Mouse (Mus musculus): ENCODE data around the gene 4931417E11Rik.

4931417E11Rik gene

GRCm38 (mm10) chr6:73469567-73469966, at the start of gene 4931417E11Rik:
Gene 4931417E11Rik, minus strand, starts transcription at chr6:73469667.
- DNase-seq (ENCODE audit: low spot score), result no peak

- peak; percentile 49 for DNase-seq (ENCODE audit: low spot score)
These were observed 48.4 kb upstream of the 4931417E11Rik start for GRCm38 (mm10) chr6:73517818-73518396.

DNA sequence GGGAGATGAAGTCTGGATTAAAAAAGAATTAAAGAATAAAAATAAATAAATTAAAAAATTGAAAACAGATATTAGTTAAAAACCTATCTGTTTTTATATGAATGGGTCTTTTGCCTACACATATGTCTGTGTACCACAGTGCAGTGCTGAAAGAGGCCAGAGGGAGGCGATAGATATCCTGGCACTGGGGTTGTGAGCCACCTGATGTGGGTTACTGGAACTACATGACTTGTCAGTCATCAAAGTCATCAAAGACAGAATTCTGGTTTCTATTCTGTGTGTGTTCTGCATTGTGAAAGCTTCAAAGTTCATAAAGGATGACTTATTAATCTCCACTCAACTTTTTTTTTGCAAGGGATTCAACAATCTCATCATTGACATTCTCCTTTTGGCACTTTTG, 43.4 kb upstream of the 4931417E11Rik start:
- no peak for DNase-seq (ENCODE audit: low spot score)

DNA sequence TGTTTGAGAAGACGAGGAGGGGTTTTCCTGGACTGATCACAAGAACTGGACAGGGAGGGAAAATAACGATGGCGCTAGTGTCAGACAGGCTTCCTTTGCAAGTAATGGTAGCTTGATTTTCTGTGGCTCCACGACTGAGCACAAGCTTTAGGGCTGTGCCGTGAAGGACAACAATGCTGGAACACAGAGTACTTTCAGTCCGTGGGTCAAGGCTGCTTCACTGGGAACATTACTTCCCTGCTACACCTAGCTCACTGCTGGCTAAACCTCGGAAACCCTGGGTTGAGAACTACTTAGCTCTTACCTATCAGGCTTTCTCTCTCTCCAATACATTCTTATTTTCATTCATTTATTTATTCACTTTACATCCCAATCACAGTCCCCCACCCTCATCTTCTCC, 30.2 kb upstream of the 4931417E11Rik start:
- no peak for DNase-seq (ENCODE audit: low spot score)

DNA sequence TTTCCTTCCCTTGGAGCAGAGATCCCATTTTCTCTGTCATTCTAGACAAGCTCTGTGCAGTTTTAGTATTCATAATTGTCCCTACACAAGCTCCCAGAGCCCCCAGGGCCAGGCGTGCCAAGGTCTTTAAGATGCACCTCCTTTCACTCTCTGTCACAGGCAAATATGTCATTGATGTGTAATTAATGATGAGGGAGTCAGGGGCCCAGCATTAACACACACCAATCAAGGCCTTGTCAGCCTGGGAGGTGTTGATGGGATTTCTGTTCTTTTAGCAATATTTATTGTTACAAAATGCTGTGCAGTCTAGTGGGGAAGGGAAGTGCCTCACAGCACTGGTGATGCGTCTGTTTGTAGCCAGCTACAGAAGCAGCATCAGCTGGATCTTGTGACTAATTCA, 27.9 kb upstream of the 4931417E11Rik start:
- no peak for DNase-seq (ENCODE audit: low spot score)

DNA sequence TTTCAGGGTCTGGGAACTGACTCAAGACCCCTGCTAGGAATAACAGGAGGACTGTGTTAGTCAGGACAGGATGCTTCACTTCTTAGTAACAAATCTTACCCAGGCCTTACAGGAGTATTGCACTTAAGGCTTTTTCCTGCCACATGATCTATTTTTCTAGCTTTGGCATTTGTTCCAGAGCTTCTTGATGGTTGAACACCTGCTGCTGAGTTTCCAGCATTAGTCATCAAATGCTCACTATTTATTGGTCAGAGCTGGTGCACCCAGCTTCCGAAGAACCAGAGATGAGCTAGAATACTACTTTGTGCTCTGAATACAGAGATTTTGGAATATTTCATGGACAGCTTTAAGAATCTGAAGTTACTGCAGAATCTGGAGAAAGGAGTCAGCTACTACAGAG, 21.1 kb upstream of the 4931417E11Rik start:
- DNase-seq (ENCODE audit: low spot score), result no peak

GRCm38 (mm10) chr6:73485616-73486015, 16.1 kb upstream of the 4931417E11Rik start:
- no peak for DNase-seq (ENCODE audit: low spot score)

- no peak for DNase-seq (ENCODE audit: low spot score)
These were observed 3.4 kb downstream of the 4931417E11Rik start for GRCm38 (mm10) chr6:73466084-73466483.

DNA sequence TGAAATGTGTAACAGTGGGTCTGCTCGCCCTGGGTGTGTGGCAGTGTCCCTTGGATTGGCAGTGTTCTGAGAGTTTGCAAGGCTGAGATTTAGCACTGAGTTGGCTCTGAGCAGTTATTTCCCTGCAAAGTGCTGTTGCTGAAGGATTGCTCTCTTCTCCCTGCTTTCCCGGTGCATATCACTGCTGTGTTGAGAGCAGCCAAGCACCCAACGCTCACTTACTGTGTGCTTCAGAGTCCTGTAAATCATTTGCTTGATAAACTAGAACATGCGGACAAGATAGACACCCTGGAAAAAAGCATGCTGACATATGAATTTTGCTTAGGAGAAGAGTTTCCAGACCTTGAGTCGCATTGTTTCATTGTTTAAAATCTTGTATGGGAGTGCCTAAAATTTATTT, 6.9 kb downstream of the 4931417E11Rik start:
- no peak for DNase-seq (ENCODE audit: low spot score)

GRCm38 (mm10) chr6:73433912-73434311, 35.6 kb downstream of the 4931417E11Rik start:
- DNase-seq (ENCODE audit: low spot score), result no peak

GRCm38 (mm10) chr6:73428618-73429336, 40.7 kb downstream of the 4931417E11Rik start:
- DNase-seq (ENCODE audit: low spot score), result no peak

DNA sequence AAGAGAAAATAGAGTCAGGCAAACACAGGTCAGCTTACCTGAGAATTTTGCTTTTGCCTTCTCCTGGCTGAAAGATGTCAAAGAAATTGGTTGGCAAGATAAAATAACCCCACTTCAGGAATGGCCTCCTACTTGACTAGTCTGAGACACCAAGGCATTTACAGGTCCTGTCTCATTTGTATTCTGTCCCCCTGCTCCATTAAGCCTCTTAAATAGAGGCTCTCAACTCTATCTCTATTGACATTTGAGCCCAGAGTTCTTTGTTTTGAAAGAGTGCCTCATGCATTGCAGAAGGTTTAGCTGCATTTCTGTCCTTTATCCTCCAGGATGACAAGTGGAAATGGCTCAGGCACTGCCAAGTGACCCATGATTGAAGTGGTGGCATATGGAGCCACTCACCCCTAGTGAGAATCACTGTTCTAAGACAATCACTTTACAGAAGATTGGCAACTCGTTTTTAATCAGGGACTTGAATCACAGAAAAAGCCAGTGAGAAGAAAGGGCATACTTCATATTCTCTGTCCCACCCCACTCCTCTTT, 42.1 kb downstream of the 4931417E11Rik start:
- no peak for DNase-seq (ENCODE audit: low spot score)
